Mouse (Mus musculus): ENCODE measurements around the gene Hpgd. TPM values are rescaled to one million over a fixed set of nuclear protein-coding genes. Genes with fewer than 3 reads are reported as not detected.
A peak's percentile ranks its signal among the peaks of the same experiment; 100 is the strongest.

Hpgd gene
- total RNA-seq, 2 experiments from 2014 or later = 8.4 to 11.2 TPM

GRCm38 (mm10) chr8:56313622-56314021, 19.2 kb downstream of the Hpgd start:
- no peak for DNase-seq
- intact Hi-C loops (cut with DNase I) = no loop called here

- DNase-seq = no peak
- intact Hi-C loops (cut with DNase I) = no loop called here
These were observed 20.8 kb downstream of the Hpgd start for GRCm38 (mm10) chr8:56315189-56315588.

- DNase-seq = no peak
- intact Hi-C loops (cut with DNase I) = no loop called here
These were observed 28.9 kb downstream of the Hpgd start for GRCm38 (mm10) chr8:56323276-56323675.

- no peak for DNase-seq
- intact Hi-C loops (cut with DNase I) = no loop called here
These were observed 33.3 kb downstream of the Hpgd start for GRCm38 (mm10) chr8:56327709-56328108.

- no peak for DNase-seq
- intact Hi-C loops (cut with DNase I) = no loop called here
These were observed 33.8 kb downstream of the Hpgd start for GRCm38 (mm10) chr8:56328130-56328542.

GRCm38 (mm10) chr8:56335390-56336000, 41.1 kb downstream of the Hpgd start:
- DNase-seq = peak in 1 of 2 experiments; percentile 12
- intact Hi-C loops (cut with DNase I) = loop anchor here (10.0 kb wide), 1 partner anchor 271 kb away; no protein-coding TSS in a partner anchor

- intact Hi-C loops (cut with DNase I) = loop anchor here (10.0 kb wide), 1 partner anchor 272 kb away; no protein-coding TSS in a partner anchor
- no peak for DNase-seq
These were observed 42.4 kb downstream of the Hpgd start for GRCm38 (mm10) chr8:56336771-56337170.

GRCm38 (mm10) chr8:56343505-56343904, 49.1 kb downstream of the Hpgd start:
- peak in 1 of 2 experiments; percentile 18 for DNase-seq
- intact Hi-C loops (cut with DNase I) = no loop called here

- DNase-seq = peak; percentile 13
- intact Hi-C loops (cut with DNase I) = no loop called here
These were observed 49.6 kb downstream of the Hpgd start for GRCm38 (mm10) chr8:56343940-56344339.

- intact Hi-C loops (cut with DNase I) = no loop called here
- peak in 1 of 2 experiments; percentile 9 for DNase-seq
These were observed 50.0 kb downstream of the Hpgd start for GRCm38 (mm10) chr8:56344359-56344758.

GRCm38 (mm10) chr8:56345641-56346420, 51.4 kb downstream of the Hpgd start:
- DNase-seq = no peak
- intact Hi-C loops (cut with DNase I) = no loop called here

GRCm38 (mm10) chr8:56363180-56363579, 68.8 kb downstream of the Hpgd start:
- intact Hi-C loops (cut with DNase I) = no loop called here
- no peak for DNase-seq

Measured in heart, postnatal 36 days (tissue).